Mouse (Mus musculus): ENCODE results near the gene Itga7.

DNA sequence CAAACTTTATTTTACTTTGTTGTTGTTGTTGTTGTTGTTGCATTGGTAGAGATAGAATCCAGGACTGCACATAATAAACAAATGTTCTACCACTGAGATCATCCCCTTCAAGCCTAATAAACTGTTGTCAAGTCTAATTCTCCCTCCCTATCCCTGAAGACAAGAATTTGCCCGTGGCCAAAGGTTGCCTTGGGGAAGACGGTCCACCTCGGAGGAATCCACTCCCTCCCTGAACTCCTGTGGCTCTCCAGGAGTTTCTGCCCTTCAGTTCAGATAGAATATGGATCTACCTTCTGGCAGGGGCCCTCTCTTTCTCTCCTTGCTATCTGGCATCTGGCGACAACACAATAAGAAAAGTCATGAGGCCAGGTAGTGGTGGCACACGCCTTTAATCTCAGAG is 28.8 kb upstream of the Itga7 start:
- TF ChIP-seq CTCF (conservative IDR thresholded peaks at IDR 0.05; ENCODE audit: low read length) (no peak), NANOG (IDR thresholded peaks at IDR 0.05; ENCODE audit: borderline replicate concordance, low read length) (no peak)
